Mouse (Mus musculus) forebrain, embryonic 11.5 days (tissue): ENCODE data around the gene Ankrd54. TPM values are rescaled to one million over a fixed set of nuclear protein-coding genes. Genes with fewer than 3 reads are reported as not detected.

Source experiments
- ATAC-seq: fragments of 200-750 bp; cut with Nextera tagmentation; replicated peaks from 2 replicates; pipeline ENCODE4 v1.8.0; 2017; ENCODE audit warnings: moderate TSS enrichment; ENCODE audit not compliant: low FRiP score
- DNase-seq: peaks from one replicate; pipeline ENCODE4 v3.0.0-alpha.2; 2017; ENCODE audit warnings: low spot score
- H3K27ac ChIP-seq: fragments of 300-500 bp; sonication (generic); 2 replicates; pipeline ENCODE4 v1.5.1; 2014; ENCODE audit warnings: low read depth, low read length
- H3K27me3 ChIP-seq: fragments of 300-500 bp; sonication (generic); 2 replicates; pipeline ENCODE4 v1.6.1; 2014; ENCODE audit warnings: mild to moderate bottlenecking, low read length, mixed read lengths; ENCODE audit not compliant: control insufficient read depth, insufficient read depth
- H3K36me3 ChIP-seq: fragments of 300-500 bp; sonication (generic); 2 replicates; pipeline ENCODE4 v1.6.1; 2014; ENCODE audit warnings: mild to moderate bottlenecking, low read length, moderate library complexity, mixed read lengths; ENCODE audit not compliant: control insufficient read depth, insufficient read depth
- H3K4me1 ChIP-seq: fragments of 300-500 bp; sonication (generic); replicated peaks from 2 replicates; pipeline ENCODE4 v1.6.1; 2014; ENCODE audit warnings: low read length, mixed read lengths; ENCODE audit not compliant: control insufficient read depth, insufficient read depth
- H3K4me2 ChIP-seq: fragments of 300-500 bp; sonication (generic); 2 replicates; pipeline ENCODE4 v1.6.1; 2014; ENCODE audit warnings: low read depth, mild to moderate bottlenecking, low read length, moderate library complexity, mixed read lengths; ENCODE audit not compliant: severe bottlenecking
- H3K4me3 ChIP-seq: fragments of 300-500 bp; sonication (generic); 2 replicates; pipeline ENCODE4 v1.5.1; 2014; ENCODE audit warnings: low read depth, low read length
- H3K9ac ChIP-seq: fragments of 300-500 bp; sonication (generic); 2 replicates; pipeline ENCODE4 v1.6.1; 2014; ENCODE audit warnings: low read length
- H3K9me3 ChIP-seq: fragments of 300-500 bp; sonication (generic); 2 replicates; pipeline ENCODE4 v1.6.1; 2016; ENCODE audit warnings: low read length, mixed read lengths; ENCODE audit not compliant: control insufficient read depth
- WGBS: fragments of 180-500 bp; shearing (Covaris S2); extraction: QIAGEN DNeasy Blood & Tissue Kit; methylation state at CpG from one replicate; pipeline ENCODE4 v1.1.7; 2014; 5-methylcytosine and 5-hydroxymethylcytosine counted together
- polyA plus RNA-seq: library from polyadenylated mRNA; unstranded; fragments of >200 nt; fragmentation: Nextera tagmentation; extraction: Ambion mirVana; gene quantifications from 2 replicates; pipeline ENCODE4 v1.2.1, GENCODE M21; 2014

Ankrd54 gene
- polyA plus RNA-seq, 1 experiment from 2014 or later: 61.6 TPM

DNA sequence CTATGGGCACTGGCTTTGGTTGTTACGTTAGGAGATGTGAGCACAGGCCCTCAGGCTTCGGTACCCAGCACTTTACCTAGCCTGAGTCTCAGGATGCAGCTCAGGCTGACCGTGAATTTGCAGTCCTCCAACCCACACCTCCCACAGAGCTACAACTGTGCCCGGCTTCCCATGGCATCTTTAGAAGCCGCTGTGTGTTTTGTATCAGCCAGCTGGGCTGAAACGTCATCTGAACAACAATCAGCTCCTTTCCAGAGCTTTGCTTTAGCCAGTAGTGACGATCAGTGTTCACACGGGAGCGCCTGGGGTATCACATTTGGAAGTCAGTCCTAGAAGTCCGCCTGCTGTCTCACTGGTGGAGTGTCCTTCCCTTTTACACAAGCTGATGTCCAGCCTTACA is 40.6 kb upstream of the Ankrd54 start:
- Histone ChIP-seq H3K4me2 (no peak overlapping the region), H3K36me3 (no peaks in the 10 kb centered on the region), H3K4me3 (no peak overlapping the region), H3K27ac (no peak overlapping the region), H3K9ac (no peak overlapping the region), H3K9me3 (no peaks in the 10 kb centered on the region), H3K4me1 (peaks cover 3% of the 10 kb centered on the region; the same call in 1 of the 2 replicates), H3K27me3 (no peaks in the 10 kb centered on the region)
- ATAC-seq (no peak), DNase-seq (no peak)
- WGBS: 77% methylated on average over 10 of the region's 10 CpGs

DNA sequence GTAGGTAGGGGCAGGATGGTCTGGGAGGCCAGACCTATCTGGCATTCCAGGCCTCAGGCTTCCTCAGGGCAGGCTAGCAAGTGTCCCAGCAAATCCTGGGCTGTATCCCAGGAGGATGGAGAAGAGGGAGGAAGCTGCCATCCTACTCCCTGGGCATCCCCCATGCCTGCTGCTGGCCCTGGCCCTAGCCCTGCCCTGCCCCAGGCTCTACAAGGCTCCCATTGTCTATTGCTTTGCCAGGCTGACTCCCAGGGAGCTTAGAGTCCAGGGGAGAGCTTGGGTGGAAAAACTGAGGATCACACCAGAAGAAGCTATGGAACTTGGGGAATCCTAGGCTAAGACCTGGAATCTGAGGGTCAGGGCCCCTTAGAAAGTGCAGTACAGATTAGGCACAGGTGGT is 38.8 kb upstream of the Ankrd54 start:
- Histone ChIP-seq H3K9me3 (no peaks in the 10 kb centered on the region), H3K9ac (no peak overlapping the region), H3K27me3 (no peaks in the 10 kb centered on the region), H3K4me3 (no peak overlapping the region), H3K27ac (no peak overlapping the region), H3K4me2 (no peak overlapping the region), H3K4me1 (no peaks in the 10 kb centered on the region), H3K36me3 (no peaks in the 10 kb centered on the region)
- no peak for DNase-seq
- ATAC-seq: no peak

DNA sequence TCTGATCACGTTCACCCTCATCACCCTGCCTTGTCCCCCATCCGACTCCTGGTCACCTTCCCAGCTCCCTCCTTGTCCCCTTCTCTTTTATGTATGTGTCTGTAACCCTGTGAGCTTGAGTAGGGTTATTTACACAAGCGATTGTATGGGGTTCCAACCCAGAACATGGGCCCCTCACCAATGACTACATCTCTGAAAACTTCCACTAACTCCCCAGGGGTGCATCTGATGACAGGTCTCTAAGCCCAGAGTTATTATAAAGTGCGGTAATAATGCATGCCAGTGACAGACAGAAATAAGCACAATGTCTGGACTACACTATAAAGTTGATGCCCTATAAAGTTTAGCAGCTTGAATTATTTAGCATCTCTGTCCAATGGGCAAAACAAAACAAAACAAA is 37.7 kb upstream of the Ankrd54 start:
- 82% methylated on average over 4 of the region's 4 CpGs for whole genome bisulfite sequencing
- H3K27ac ChIP-seq: no peak overlapping the region
- H3K27me3 ChIP-seq: no peaks in the 10 kb centered on the region
- no peaks in the 10 kb centered on the region; the same call in 1 of the 2 replicates for H3K36me3 ChIP-seq
- no peak for ATAC-seq
- no peak overlapping the region for H3K4me3 ChIP-seq
- H3K9me3 ChIP-seq: no peaks in the 10 kb centered on the region
- no peak overlapping the region for H3K9ac ChIP-seq
- no peak overlapping the region for H3K4me2 ChIP-seq
- DNase-seq: no peak
- H3K4me1 ChIP-seq: no peaks in the 10 kb centered on the region

DNA sequence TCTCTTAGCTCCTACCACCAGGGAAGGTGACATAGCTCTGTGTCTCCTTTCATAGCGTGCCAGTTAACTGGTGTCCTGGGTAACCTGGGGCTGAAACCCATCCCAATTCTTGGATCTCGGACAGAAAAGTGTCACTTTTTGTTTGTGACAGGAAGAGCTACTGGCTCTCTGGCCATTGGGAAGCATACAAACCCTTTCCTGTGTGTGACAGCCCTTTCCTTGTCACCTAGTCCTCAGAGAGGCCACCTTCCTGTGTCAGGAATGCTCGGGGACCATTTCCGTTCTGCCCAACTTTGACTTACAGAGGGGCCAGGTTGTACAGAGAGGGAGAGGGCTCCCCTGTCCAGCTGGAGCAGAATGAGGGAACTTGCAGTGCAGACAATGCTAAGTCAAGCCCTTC is 36.8 kb upstream of the Ankrd54 start:
- H3K4me2 ChIP-seq: no peak overlapping the region
- no peaks in the 10 kb centered on the region for H3K4me1 ChIP-seq
- H3K9me3 ChIP-seq: no peaks in the 10 kb centered on the region
- H3K27me3 ChIP-seq: no peaks in the 10 kb centered on the region
- H3K27ac ChIP-seq: no peak overlapping the region
- no peak overlapping the region for H3K4me3 ChIP-seq
- DNase-seq: no peak
- no peak for ATAC-seq
- H3K9ac ChIP-seq: no peak overlapping the region
- WGBS: 62% methylated on average over 4 of the region's 4 CpGs
- H3K36me3 ChIP-seq: peaks cover under 1% of the 10 kb centered on the region; the same call in 1 of the 2 replicates

DNA sequence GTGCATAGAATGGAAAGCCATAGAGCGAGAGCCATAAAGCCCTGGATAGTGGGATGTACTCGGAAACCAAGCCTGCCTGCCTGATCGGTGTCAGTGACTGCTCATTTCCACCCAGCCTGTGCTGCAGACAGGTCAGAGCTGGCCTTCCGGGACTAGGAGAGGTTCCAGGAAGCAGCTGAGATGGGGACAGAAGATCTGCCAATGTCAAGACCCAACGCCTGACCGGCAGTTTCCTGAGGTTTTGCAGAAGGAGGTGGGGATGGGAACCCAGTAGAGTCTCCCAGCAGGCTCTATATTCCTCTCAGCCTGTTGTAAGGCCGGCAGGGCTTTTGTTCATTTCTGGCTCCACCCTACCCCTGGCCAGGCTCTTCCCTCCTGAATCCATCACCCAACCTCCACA is 36.2 kb upstream of the Ankrd54 start:
- ATAC-seq: no peak
- WGBS: 58% methylated on average over 7 of the region's 7 CpGs

DNA sequence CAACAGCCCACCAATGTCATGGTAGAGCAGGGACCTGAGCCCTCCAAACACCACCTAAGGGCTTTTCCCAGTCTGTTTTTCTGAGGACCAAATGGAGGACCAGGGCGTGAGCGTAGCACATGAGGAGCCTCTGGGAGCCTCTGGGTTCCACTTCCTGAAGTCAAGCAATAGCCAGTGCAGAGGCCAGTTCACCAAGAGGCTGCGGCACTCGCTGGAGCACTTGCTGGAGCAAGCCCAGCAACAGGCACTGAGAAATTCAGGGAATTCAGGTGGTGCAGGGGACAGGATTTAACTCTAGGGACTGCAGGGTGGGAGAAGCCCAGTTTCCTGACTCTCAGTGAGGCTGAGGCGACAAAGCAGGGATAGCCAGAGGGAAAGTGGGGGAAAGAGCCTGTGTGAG is 35.5 kb upstream of the Ankrd54 start:
- DNase-seq (no peak), ATAC-seq (no peak)
- H3K4me3 ChIP-seq: no peak overlapping the region
- WGBS: 72% methylated on average over 5 of the region's 5 CpGs
- H3K27me3 ChIP-seq: no peaks in the 10 kb centered on the region
- H3K36me3 ChIP-seq: peaks cover 7% of the 10 kb centered on the region; the same call in 1 of the 2 replicates
- no peaks in the 10 kb centered on the region for H3K9me3 ChIP-seq
- H3K4me1 ChIP-seq: no peaks in the 10 kb centered on the region
- H3K27ac ChIP-seq: no peak overlapping the region
- H3K4me2 ChIP-seq: no peak overlapping the region
- no peak overlapping the region for H3K9ac ChIP-seq

More for the DNA sequence above, 36.2 kb upstream of the Ankrd54 start:
- Histone ChIP-seq H3K36me3 (peaks cover 5% of the 10 kb centered on the region; the same call in 1 of the 2 replicates), H3K4me2 (no peak overlapping the region), H3K27me3 (no peaks in the 10 kb centered on the region), H3K9ac (no peak overlapping the region), H3K9me3 (no peaks in the 10 kb centered on the region), H3K4me1 (no peaks in the 10 kb centered on the region), H3K27ac (no peak overlapping the region), H3K4me3 (no peak overlapping the region)
- no peak for DNase-seq

DNA sequence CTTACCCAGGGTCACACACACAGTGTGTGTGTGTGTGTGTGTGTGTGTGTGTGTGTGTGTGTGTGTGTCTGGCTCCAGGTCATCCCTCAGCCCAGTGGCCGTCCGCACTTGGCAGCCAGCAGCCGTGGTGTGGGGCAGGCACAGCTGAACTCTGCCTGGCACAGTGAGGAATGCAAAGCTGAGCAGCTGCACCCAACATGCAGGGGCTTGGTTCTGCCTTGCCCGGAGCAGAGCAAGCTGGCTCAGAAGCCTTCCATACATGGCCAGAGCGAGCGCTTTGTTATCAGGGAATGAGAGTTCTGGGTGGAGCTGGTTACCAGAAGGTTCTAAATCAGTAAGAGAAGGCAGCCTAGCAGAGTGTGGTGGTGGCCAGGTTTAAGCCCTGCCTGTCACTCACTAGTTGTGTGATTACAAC is 34.9 kb upstream of the Ankrd54 start:
- Histone ChIP-seq H3K9me3 (no peaks in the 10 kb centered on the region), H3K27me3 (no peaks in the 10 kb centered on the region), H3K36me3 (peaks cover 7% of the 10 kb centered on the region; the same call in 1 of the 2 replicates), H3K27ac (no peak overlapping the region), H3K4me2 (no peak overlapping the region), H3K4me3 (no peak overlapping the region), H3K4me1 (no peaks in the 10 kb centered on the region), H3K9ac (no peak overlapping the region)
- 74% methylated on average over 6 of the region's 6 CpGs for WGBS
- no peak for DNase-seq
- ATAC-seq: no peak

DNA sequence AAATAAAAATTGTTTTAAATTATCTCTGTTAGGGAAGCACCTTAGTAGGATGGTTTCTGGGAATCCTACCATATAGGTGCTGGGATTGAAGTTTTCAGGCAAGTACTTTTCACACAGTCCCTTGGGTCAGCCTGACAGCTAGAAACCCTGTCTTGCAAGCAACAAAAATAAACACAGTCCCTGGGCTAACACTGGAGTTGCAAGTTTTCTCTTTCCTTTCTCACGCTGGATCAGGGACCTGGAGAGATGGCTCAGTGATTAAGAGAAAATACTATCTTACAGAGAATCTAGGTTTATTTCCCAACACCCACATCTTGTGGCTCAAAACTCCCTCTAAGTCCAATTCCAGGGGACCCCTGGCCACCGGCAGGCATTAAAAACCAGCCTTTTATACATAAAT is 34.4 kb upstream of the Ankrd54 start:
- DNase-seq (no peak), ATAC-seq (no peak)
- no peak overlapping the region for H3K4me3 ChIP-seq

DNA sequence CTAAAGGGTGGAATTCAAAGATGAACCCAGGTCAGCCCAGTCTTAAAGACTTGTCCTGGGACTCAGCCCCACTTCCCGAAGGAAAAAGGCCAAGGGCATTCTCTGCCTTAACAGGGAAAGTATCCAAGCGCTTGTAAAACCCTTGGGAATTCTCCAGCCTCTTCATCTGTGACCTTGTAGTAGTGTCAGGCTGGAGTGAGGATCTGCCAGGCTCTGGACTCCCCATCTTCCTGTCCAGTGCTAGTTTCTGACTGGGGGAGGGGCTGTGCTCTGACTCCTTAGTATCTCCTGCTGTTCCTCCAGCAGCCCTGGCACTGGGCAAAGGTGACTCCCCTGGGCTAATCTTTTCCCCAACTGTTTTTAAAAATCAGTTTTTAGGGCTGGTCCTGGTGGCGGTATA is 33.9 kb upstream of the Ankrd54 start:
- H3K27ac ChIP-seq: no peak overlapping the region
- H3K27me3 ChIP-seq: no peaks in the 10 kb centered on the region
- H3K9ac ChIP-seq: no peak overlapping the region
- ATAC-seq (no peak), DNase-seq (no peak)
- no peak overlapping the region for H3K4me3 ChIP-seq
- H3K4me2 ChIP-seq: no peak overlapping the region
- H3K36me3 ChIP-seq: peaks cover 7% of the 10 kb centered on the region; the same call in 1 of the 2 replicates
- H3K9me3 ChIP-seq: no peaks in the 10 kb centered on the region
- no peaks in the 10 kb centered on the region for H3K4me1 ChIP-seq
- WGBS: 79% methylated on average over 3 of the region's 3 CpGs

More for the DNA sequence above, 34.4 kb upstream of the Ankrd54 start:
- no peak overlapping the region for H3K4me2 ChIP-seq
- H3K36me3 ChIP-seq: peaks cover 7% of the 10 kb centered on the region; the same call in 1 of the 2 replicates
- no peak overlapping the region for H3K9ac ChIP-seq
- H3K9me3 ChIP-seq: no peaks in the 10 kb centered on the region
- H3K27me3 ChIP-seq: no peaks in the 10 kb centered on the region
- no peaks in the 10 kb centered on the region for H3K4me1 ChIP-seq
- 53% methylated on average over 2 of the region's 2 CpGs for WGBS
- no peak overlapping the region for H3K27ac ChIP-seq
